Mouse (Mus musculus) erythroblast, embryonic 14.5 days (primary cell): ENCODE results near the gene Cpa3. TPM values are rescaled to one million over a fixed set of nuclear protein-coding genes. Genes with fewer than 3 reads are reported as not detected.

Source experiments
- H3K27me3 ChIP-seq: 2 replicates; pipeline ENCODE4 v1.6.1; 2012; ENCODE audit warnings: inconsistent platforms; ENCODE audit not compliant: control insufficient read depth
- H3K36me3 ChIP-seq: 2 replicates; pipeline ENCODE4 v1.6.1; 2012; ENCODE audit warnings: mild to moderate bottlenecking, inconsistent platforms; ENCODE audit not compliant: control insufficient read depth
- H3K4me1 ChIP-seq: 2 replicates; pipeline ENCODE4 v1.6.1; 2012; ENCODE audit warnings: inconsistent platforms; ENCODE audit not compliant: control insufficient read depth
- H3K4me3 ChIP-seq: replicated peaks from 2 replicates; pipeline ENCODE3; 2012; ENCODE audit warnings: moderate library complexity, mild to moderate bottlenecking, inconsistent platforms
- H3K9me3 ChIP-seq: 2 replicates; pipeline ENCODE4 v1.6.1; 2012; ENCODE audit warnings: low read length, inconsistent platforms, mixed read lengths; ENCODE audit not compliant: control insufficient read depth
- GATA1 ChIP-seq: IDR thresholded peaks from 2 replicates; pipeline ENCODE4 v1.6.1; 2012; ENCODE audit warnings: low read length, inconsistent platforms, mixed read lengths
- TAL1 ChIP-seq: IDR thresholded peaks from 3 replicates; pipeline ENCODE4 v1.6.1; 2012; ENCODE audit warnings: low read length, inconsistent platforms, mixed read lengths
- polyA plus RNA-seq: library from polyadenylated mRNA; stranded (reverse); fragments of >175 nt; gene quantifications from 2 replicates; pipeline ENCODE4 v1.2.3, GENCODE M21; 2012

Gene Cpa3
- polyA plus RNA-seq, 1 experiment: 0.24 TPM

- no peaks in the 10 kb centered on the region for H3K9me3 ChIP-seq
- TF ChIP-seq GATA1 (no peak), TAL1 (no peak)
- no peaks in the 10 kb centered on the region for H3K27me3 ChIP-seq
- H3K36me3 ChIP-seq: no peaks in the 10 kb centered on the region
- H3K4me3 ChIP-seq: no peak overlapping the region
- H3K4me1 ChIP-seq: no peaks in the 10 kb centered on the region
These were observed 16.6 kb downstream of the Cpa3 start for GRCm38 (mm10) chr3:20225429-20225828.

- Histone ChIP-seq H3K4me1 (no peaks in the 10 kb centered on the region), H3K27me3 (no peaks in the 10 kb centered on the region), H3K9me3 (no peaks in the 10 kb centered on the region), H3K36me3 (no peaks in the 10 kb centered on the region), H3K4me3 (no peak overlapping the region)
- TF ChIP-seq GATA1 (no peak), TAL1 (no peak)
These were observed 18.9 kb downstream of the Cpa3 start for GRCm38 (mm10) chr3:20222926-20223698.

GRCm38 (mm10) chr3:20222136-20222535 lies 19.8 kb downstream of the Cpa3 start:
- TF ChIP-seq TAL1: no peak
- no peak for TF ChIP-seq GATA1
- H3K4me3 ChIP-seq: no peak overlapping the region
- no peaks in the 10 kb centered on the region for H3K36me3 ChIP-seq
- no peaks in the 10 kb centered on the region for H3K9me3 ChIP-seq
- H3K4me1 ChIP-seq: no peaks in the 10 kb centered on the region
- H3K27me3 ChIP-seq: no peaks in the 10 kb centered on the region

GRCm38 (mm10) chr3:20198869-20199268 lies 43.1 kb downstream of the Cpa3 start:
- Histone ChIP-seq H3K36me3 (no peaks in the 10 kb centered on the region), H3K27me3 (no peaks in the 10 kb centered on the region), H3K9me3 (no peaks in the 10 kb centered on the region), H3K4me3 (no peak overlapping the region), H3K4me1 (no peaks in the 10 kb centered on the region)
- TF ChIP-seq TAL1 (no peak), GATA1 (no peak)

GRCm38 (mm10) chr3:20197878-20198277 lies 44.1 kb downstream of the Cpa3 start:
- Histone ChIP-seq H3K4me1 (no peaks in the 10 kb centered on the region), H3K4me3 (no peak overlapping the region), H3K27me3 (no peaks in the 10 kb centered on the region)

GRCm38 (mm10) chr3:20188976-20189675 lies 52.9 kb downstream of the Cpa3 start:
- Histone ChIP-seq H3K27me3 (no peaks in the 10 kb centered on the region), H3K4me3 (no peak overlapping the region), H3K9me3 (no peaks in the 10 kb centered on the region), H3K4me1 (no peaks in the 10 kb centered on the region), H3K36me3 (no peaks in the 10 kb centered on the region)
- TF ChIP-seq TAL1 (no peak), GATA1 (no peak)

More at GRCm38 (mm10) chr3:20197878-20198277, 44.1 kb downstream of the Cpa3 start:
- no peaks in the 10 kb centered on the region for H3K36me3 ChIP-seq
- TF ChIP-seq TAL1: no peak
- no peak for TF ChIP-seq GATA1
- H3K9me3 ChIP-seq: no peaks in the 10 kb centered on the region

- Histone ChIP-seq H3K4me3 (no peak overlapping the region), H3K36me3 (no peaks in the 10 kb centered on the region), H3K4me1 (no peaks in the 10 kb centered on the region), H3K27me3 (no peaks in the 10 kb centered on the region), H3K9me3 (0 out of 2 replicates have a peak, but pooled peaks cover 2% of the 10 kb centered on the region)
- TF ChIP-seq TAL1 (no peak), GATA1 (no peak)
These were observed 69.6 kb downstream of the Cpa3 start for GRCm38 (mm10) chr3:20172394-20172793.

GRCm38 (mm10) chr3:20167487-20167886 lies 74.5 kb downstream of the Cpa3 start:
- no peaks in the 10 kb centered on the region for H3K27me3 ChIP-seq
- no peak for TF ChIP-seq TAL1
- TF ChIP-seq GATA1: no peak
- H3K9me3 ChIP-seq: 0 out of 2 replicates have a peak, but pooled peaks cover 1% of the 10 kb centered on the region
- no peak overlapping the region for H3K4me3 ChIP-seq
- H3K36me3 ChIP-seq: no peaks in the 10 kb centered on the region
- H3K4me1 ChIP-seq: no peaks in the 10 kb centered on the region

Other genes with a start within 250 kb of the Cpa3 start
- gene Hps3, start 206.9 kb downstream of the Cpa3 start, polyA plus RNA-seq: 0.10 and 0.18 TPM in 2 replicates
- 0.17 and 0.28 TPM in 2 replicates for gene Hltf, start 184.4 kb downstream of the Cpa3 start, polyA plus RNA-seq
- 0.10 and 0.16 TPM in 2 replicates for gene Gyg, start 86.9 kb downstream of the Cpa3 start, polyA plus RNA-seq
- not detected in 2 replicates for gene Cpb1, start 33.6 kb upstream of the Cpa3 start, polyA plus RNA-seq
- not detected in 2 replicates for gene Agtr1b, start 125.0 kb upstream of the Cpa3 start, polyA plus RNA-seq